Mouse (Mus musculus): ENCODE results near the gene Gm20388. TPM values are rescaled to one million over a fixed set of nuclear protein-coding genes. Genes with fewer than 3 reads are reported as not detected.

Gm20388 gene
- polyA plus RNA-seq, 1 experiment from 2014 or later, result not detected

GRCm38 (mm10) chr8:120224521-120225420, 314.1 kb downstream of the Gm20388 start:
- H3K36me3 ChIP-seq (replicated peaks; ENCODE audit: control insufficient read depth, insufficient read depth), result no peaks in the 10 kb centered on the region
- H3K27me3 ChIP-seq (ENCODE audit: control insufficient read depth, insufficient read depth, low read length), result peaks cover 3% of the 10 kb centered on the region
- H3K9ac ChIP-seq, result no peak overlapping the region
- no peak overlapping the region for H3K4me2 ChIP-seq (replicated peaks)
- no peak overlapping the region for H3K27ac ChIP-seq
- no peak for DNase-seq (ENCODE audit: low spot score)
- no peak for ATAC-seq (ENCODE audit: low FRiP score)
- H3K4me3 ChIP-seq (replicated peaks; ENCODE audit: low read length), result no peak overlapping the region
- peaks cover 27% of the 10 kb centered on the region for H3K4me1 ChIP-seq (replicated peaks; ENCODE audit: control insufficient read depth, insufficient read depth, low read length)
- 46% methylated on average over 11 of the region's 11 CpGs for WGBS
- H3K9me3 ChIP-seq (ENCODE audit: control insufficient read depth, low read length), result no peaks in the 10 kb centered on the region

GRCm38 (mm10) chr8:120225421-120226151, 314.9 kb downstream of the Gm20388 start:
- Histone ChIP-seq H3K4me1 (replicated peaks; ENCODE audit: control insufficient read depth, insufficient read depth, low read length) (peaks cover 35% of the 10 kb centered on the region), H3K4me2 (replicated peaks) (no peak overlapping the region)
- no peak for ATAC-seq (ENCODE audit: low FRiP score)

GRCm38 (mm10) chr8:120226700-120227577, 316.3 kb downstream of the Gm20388 start:
- Histone ChIP-seq H3K9me3 (ENCODE audit: control insufficient read depth, low read length) (no peaks in the 10 kb centered on the region), H3K4me3 (replicated peaks; ENCODE audit: low read length) (no peak overlapping the region), H3K4me2 (replicated peaks) (0 out of 2 replicates have a peak overlapping the region, but pooled peaks have one; percentile 85), H3K36me3 (replicated peaks; ENCODE audit: control insufficient read depth, insufficient read depth) (no peaks in the 10 kb centered on the region), H3K27ac (no peak overlapping the region), H3K4me1 (replicated peaks; ENCODE audit: control insufficient read depth, insufficient read depth, low read length) (peaks cover 48% of the 10 kb centered on the region), H3K27me3 (ENCODE audit: control insufficient read depth, insufficient read depth, low read length) (peaks cover 15% of the 10 kb centered on the region), H3K9ac (no peak overlapping the region)
- 49% methylated on average over 5 of the region's 5 CpGs for WGBS
- no peak for ATAC-seq (ENCODE audit: low FRiP score)
- no peak for DNase-seq (ENCODE audit: low spot score)

More at GRCm38 (mm10) chr8:120225421-120226151, 314.9 kb downstream of the Gm20388 start:
- peaks cover 12% of the 10 kb centered on the region for H3K27me3 ChIP-seq (ENCODE audit: control insufficient read depth, insufficient read depth, low read length)
- H3K4me3 ChIP-seq (replicated peaks; ENCODE audit: low read length), result no peak overlapping the region
- H3K27ac ChIP-seq, result no peak overlapping the region
- no peak overlapping the region for H3K9ac ChIP-seq
- no peaks in the 10 kb centered on the region for H3K36me3 ChIP-seq (replicated peaks; ENCODE audit: control insufficient read depth, insufficient read depth)
- no peak for DNase-seq (ENCODE audit: low spot score)
- no peaks in the 10 kb centered on the region for H3K9me3 ChIP-seq (ENCODE audit: control insufficient read depth, low read length)
- 23% methylated on average over 10 of the region's 10 CpGs for WGBS

DNA sequence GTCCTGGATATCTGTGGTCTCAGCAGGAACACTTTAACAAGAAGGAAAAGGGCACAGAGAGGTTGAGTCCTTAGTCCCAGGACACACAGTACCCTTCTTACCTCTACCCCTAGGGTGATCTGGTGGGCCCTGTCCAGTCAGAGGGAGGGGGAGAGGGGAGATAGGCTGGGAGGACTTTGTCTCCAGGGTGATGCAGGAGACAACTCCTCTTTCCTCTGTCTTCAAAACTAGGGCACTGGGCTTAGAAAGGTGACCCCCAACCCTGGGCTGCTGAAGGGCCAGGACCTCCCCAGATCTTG, 316.9 kb downstream of the Gm20388 start:
- Histone ChIP-seq H3K36me3 (replicated peaks; ENCODE audit: control insufficient read depth, insufficient read depth) (no peaks in the 10 kb centered on the region), H3K9me3 (ENCODE audit: control insufficient read depth, low read length) (no peaks in the 10 kb centered on the region), H3K27me3 (ENCODE audit: control insufficient read depth, insufficient read depth, low read length) (peaks cover 15% of the 10 kb centered on the region), H3K4me2 (replicated peaks) (peak overlapping the region; percentile 85), H3K4me1 (replicated peaks; ENCODE audit: control insufficient read depth, insufficient read depth, low read length) (peaks cover 49% of the 10 kb centered on the region), H3K4me3 (replicated peaks; ENCODE audit: low read length) (peak overlapping the region; percentile 61), H3K9ac (no peak overlapping the region), H3K27ac (0 out of 2 replicates have a peak overlapping the region, but pooled peaks have one; percentile 14)
- no peak for ATAC-seq (ENCODE audit: low FRiP score)
- no peak for DNase-seq (ENCODE audit: low spot score)

DNA sequence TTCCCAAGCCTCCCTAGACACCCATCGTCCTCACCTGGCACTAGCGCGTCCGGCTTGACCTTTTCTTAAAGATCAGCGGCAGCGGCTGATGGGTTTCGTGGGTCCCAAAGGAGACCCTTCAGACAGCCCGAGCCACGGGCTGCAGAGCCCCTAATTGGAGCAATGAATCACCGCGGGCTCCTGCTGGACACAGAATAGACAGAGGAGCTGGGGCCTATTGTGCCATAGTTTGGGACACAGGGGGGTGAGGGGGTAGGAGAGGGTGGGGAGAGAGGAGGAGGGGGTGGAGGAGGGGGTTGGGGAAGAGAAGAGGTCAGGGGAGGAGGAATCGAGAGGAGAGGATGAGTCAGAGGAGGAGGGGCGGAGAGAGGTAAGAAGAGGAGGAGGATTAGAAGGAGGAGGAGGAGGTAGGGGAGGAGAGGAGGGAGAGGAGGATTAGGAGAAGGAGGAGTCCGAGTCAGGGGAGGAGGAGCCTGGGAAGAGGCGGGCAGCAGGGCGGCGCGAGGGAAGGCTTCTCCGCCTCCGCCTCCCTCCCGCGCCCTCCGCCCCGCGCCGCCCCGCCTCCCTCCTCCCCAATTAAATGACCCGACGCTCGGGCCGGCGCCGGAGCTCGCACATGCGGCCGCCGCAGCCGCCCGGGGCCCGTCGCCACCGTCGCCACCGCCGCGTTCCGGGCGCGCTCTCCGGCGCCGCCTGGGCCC, 317.4 kb downstream of the Gm20388 start, which contains the start of gene Gse1:
TSS of gene Gse1 (plus strand) at position 566 of the 701 bp plus-strand sequence.
- H3K9me3 ChIP-seq (ENCODE audit: control insufficient read depth, low read length), result no peaks in the 10 kb centered on the region
- H3K27me3 ChIP-seq (ENCODE audit: control insufficient read depth, insufficient read depth, low read length), result peaks cover 15% of the 10 kb centered on the region
- ATAC-seq (ENCODE audit: low FRiP score) (peak; percentile 72), DNase-seq (ENCODE audit: low spot score) (peak; percentile 75)
- H3K36me3 ChIP-seq (replicated peaks; ENCODE audit: control insufficient read depth, insufficient read depth), result no peaks in the 10 kb centered on the region
- peaks cover 54% of the 10 kb centered on the region for H3K4me1 ChIP-seq (replicated peaks; ENCODE audit: control insufficient read depth, insufficient read depth, low read length)
- peak within 1 kb of the TSS; percentile 61 for H3K4me3 ChIP-seq (replicated peaks; ENCODE audit: low read length)
- peak within 1 kb of the TSS; percentile 71 for H3K27ac ChIP-seq
- H3K9ac ChIP-seq, result peak within 1 kb of the TSS; percentile 67
- WGBS, result under 1% methylated on average over 34 of the region's 52 CpGs
- peak within 1 kb of the TSS; percentile 85 for H3K4me2 ChIP-seq (replicated peaks)

GRCm38 (mm10) chr8:120228781-120229573, 318.3 kb downstream of the Gm20388 start:
- Histone ChIP-seq H3K4me2 (replicated peaks) (peak overlapping the region; percentile 85), H3K36me3 (replicated peaks; ENCODE audit: control insufficient read depth, insufficient read depth) (no peaks in the 10 kb centered on the region), H3K4me3 (replicated peaks; ENCODE audit: low read length) (peak overlapping the region; percentile 61), H3K27ac (peak overlapping the region; percentile 71), H3K4me1 (replicated peaks; ENCODE audit: control insufficient read depth, insufficient read depth, low read length) (peaks cover 61% of the 10 kb centered on the region), H3K9ac (peak overlapping the region; percentile 67), H3K27me3 (ENCODE audit: control insufficient read depth, insufficient read depth, low read length) (peaks cover 15% of the 10 kb centered on the region), H3K9me3 (ENCODE audit: control insufficient read depth, low read length) (no peaks in the 10 kb centered on the region)
- ATAC-seq (ENCODE audit: low FRiP score) (peak; percentile 24; the same call in 1 of the 2 replicates), DNase-seq (ENCODE audit: low spot score) (peak; percentile 60)
- WGBS, result under 1% methylated on average over 110 of the region's 125 CpGs

DNA sequence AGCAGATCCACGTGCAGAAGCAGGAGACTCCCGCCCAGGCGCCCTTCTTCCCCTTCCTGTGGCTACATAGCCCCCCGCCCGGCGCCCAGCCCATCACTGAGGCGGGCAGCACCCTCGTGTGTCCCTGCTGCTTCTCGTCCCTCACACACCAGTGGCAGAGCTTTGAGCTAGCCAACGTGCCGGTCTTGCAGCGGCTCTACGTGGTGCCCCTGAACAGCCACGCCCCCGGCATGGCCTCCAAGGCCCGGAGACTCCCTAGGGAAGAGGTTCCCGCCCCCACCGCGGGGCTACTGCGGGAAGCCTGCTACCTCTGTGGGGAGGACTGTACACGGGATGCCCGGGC, 318.9 kb downstream of the Gm20388 start:
- H3K27ac ChIP-seq, result no peak overlapping the region
- no peak for DNase-seq (ENCODE audit: low spot score)
- peaks cover 65% of the 10 kb centered on the region for H3K4me1 ChIP-seq (replicated peaks; ENCODE audit: control insufficient read depth, insufficient read depth, low read length)
- peaks cover 15% of the 10 kb centered on the region for H3K27me3 ChIP-seq (ENCODE audit: control insufficient read depth, insufficient read depth, low read length)
- peak overlapping the region; percentile 67 for H3K9ac ChIP-seq
- 0 out of 2 replicates have a peak, but pooled peaks have one; percentile 25 for ATAC-seq (ENCODE audit: low FRiP score)
- peak overlapping the region; percentile 61 for H3K4me3 ChIP-seq (replicated peaks; ENCODE audit: low read length)
- WGBS, result under 1% methylated on average over 21 of the region's 22 CpGs
- H3K4me2 ChIP-seq (replicated peaks), result peak overlapping the region; percentile 85
- no peaks in the 10 kb centered on the region for H3K9me3 ChIP-seq (ENCODE audit: control insufficient read depth, low read length)
- no peaks in the 10 kb centered on the region for H3K36me3 ChIP-seq (replicated peaks; ENCODE audit: control insufficient read depth, insufficient read depth)

DNA sequence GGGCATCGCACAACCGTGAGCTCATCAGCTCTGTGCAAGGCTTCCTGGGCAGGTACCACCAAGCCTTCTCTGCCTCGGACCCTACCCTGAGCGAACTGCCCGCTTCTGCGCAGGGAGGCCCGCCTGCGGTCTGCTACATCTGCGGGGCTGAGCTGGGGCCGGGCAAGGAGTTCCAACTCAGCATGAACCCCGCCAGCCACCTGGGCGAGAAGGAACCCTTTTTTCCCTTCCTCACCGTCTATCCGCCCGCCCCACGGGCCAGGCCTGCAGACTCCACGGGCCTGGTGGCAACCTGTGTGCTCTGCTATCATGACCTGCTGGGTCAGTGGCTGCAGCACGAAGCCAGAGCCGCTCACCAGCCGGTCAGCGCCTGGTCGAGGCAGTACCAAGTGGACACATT, 319.4 kb downstream of the Gm20388 start:
- no peak for ATAC-seq (ENCODE audit: low FRiP score)
- H3K4me1 ChIP-seq (replicated peaks; ENCODE audit: control insufficient read depth, insufficient read depth, low read length), result peaks cover 66% of the 10 kb centered on the region
- peaks cover 15% of the 10 kb centered on the region for H3K27me3 ChIP-seq (ENCODE audit: control insufficient read depth, insufficient read depth, low read length)
- no peak overlapping the region for H3K27ac ChIP-seq
- 8% methylated on average over 22 of the region's 22 CpGs for WGBS
- no peaks in the 10 kb centered on the region for H3K9me3 ChIP-seq (ENCODE audit: control insufficient read depth, low read length)
- H3K4me3 ChIP-seq (replicated peaks; ENCODE audit: low read length), result peak overlapping the region; percentile 61
- peak overlapping the region; percentile 85 for H3K4me2 ChIP-seq (replicated peaks)
- H3K36me3 ChIP-seq (replicated peaks; ENCODE audit: control insufficient read depth, insufficient read depth), result no peaks in the 10 kb centered on the region
- no peak for DNase-seq (ENCODE audit: low spot score)
- H3K9ac ChIP-seq, result peak overlapping the region; percentile 67
